Mouse (Mus musculus) midbrain, embryonic 16.5 days (tissue): ENCODE data around the gene Pgs1. TPM values are rescaled to one million over a fixed set of nuclear protein-coding genes. Genes with fewer than 3 reads are reported as not detected.

Experiments used
- ATAC-seq: fragments of 200-750 bp; cut with Nextera tagmentation; 2 replicates; pipeline ENCODE4 v1.8.0; 2017; ENCODE audit warnings: moderate TSS enrichment
- H3K27ac ChIP-seq: fragments of 300-500 bp; sonication (generic); 2 replicates; pipeline ENCODE4 v1.5.1; 2014; ENCODE audit warnings: mild to moderate bottlenecking, low read length, mixed read lengths
- H3K27me3 ChIP-seq: fragments of 300-500 bp; sonication (generic); 2 replicates; pipeline ENCODE4 v1.6.1; 2014; ENCODE audit warnings: low read depth, low read length, mixed read lengths; ENCODE audit not compliant: control insufficient read depth, insufficient read depth
- H3K36me3 ChIP-seq: fragments of 300-500 bp; sonication (generic); 2 replicates; pipeline ENCODE4 v1.6.1; 2014; ENCODE audit warnings: mild to moderate bottlenecking, low read length, moderate library complexity, mixed read lengths; ENCODE audit not compliant: control insufficient read depth, insufficient read depth
- H3K4me1 ChIP-seq: fragments of 300-500 bp; sonication (generic); 2 replicates; pipeline ENCODE4 v1.6.1; 2014; ENCODE audit warnings: mild to moderate bottlenecking, low read length, mixed read lengths; ENCODE audit not compliant: control insufficient read depth, insufficient read depth
- H3K4me2 ChIP-seq: fragments of 300-500 bp; sonication (generic); 2 replicates; pipeline ENCODE4 v1.6.1; 2014; ENCODE audit warnings: mild to moderate bottlenecking, low read length, mixed read lengths
- H3K4me3 ChIP-seq: fragments of 300-500 bp; sonication (generic); 2 replicates; pipeline ENCODE4 v1.5.1; 2014; ENCODE audit warnings: low read depth, mild to moderate bottlenecking, low read length, moderate library complexity, mixed read lengths
- H3K9ac ChIP-seq: fragments of 300-500 bp; sonication (generic); 2 replicates; pipeline ENCODE4 v1.6.1; 2014; ENCODE audit warnings: low read depth, low read length, mixed read lengths
- H3K9me3 ChIP-seq: fragments of 300-500 bp; sonication (generic); replicated peaks from 2 replicates; pipeline ENCODE4 v1.6.1; 2014; ENCODE audit warnings: mild to moderate bottlenecking, low read length, mixed read lengths; ENCODE audit not compliant: control insufficient read depth, poor library complexity, severe bottlenecking
- WGBS: fragments of 180-500 bp; shearing (Covaris S2); extraction: QIAGEN DNeasy Blood & Tissue Kit; methylation state at CpG from one replicate; pipeline ENCODE4 v1.1.7; 2014; 5-methylcytosine and 5-hydroxymethylcytosine counted together
- polyA plus RNA-seq: library from polyadenylated mRNA; unstranded; fragments of >200 nt; fragmentation: Nextera tagmentation; extraction: Ambion mirVana; gene quantifications from 2 replicates; pipeline ENCODE4 v1.2.1, GENCODE M21; 2015

Pgs1 gene
- polyA plus RNA-seq, 1 experiment from 2014 or later, result 61.2 TPM

- no peaks in the 10 kb centered on the region for H3K9me3 ChIP-seq
- H3K4me1 ChIP-seq, result peaks cover 15% of the 10 kb centered on the region
- WGBS, result 77% methylated on average over 9 of the region's 9 CpGs
- no peak for ATAC-seq
- no peak overlapping the region for H3K4me3 ChIP-seq
- no peak overlapping the region for H3K4me2 ChIP-seq
- H3K27ac ChIP-seq, result no peak overlapping the region
- 0 out of 2 replicates have a peak, but pooled peaks cover 3% of the 10 kb centered on the region for H3K36me3 ChIP-seq
- no peaks in the 10 kb centered on the region for H3K27me3 ChIP-seq
- H3K9ac ChIP-seq, result no peak overlapping the region
Measured at GRCm38 (mm10) chr11:117994250-117995057, 8.4 kb downstream of the Pgs1 start.

- H3K9me3 ChIP-seq, result no peaks in the 10 kb centered on the region
- no peaks in the 10 kb centered on the region for H3K27me3 ChIP-seq
- 58% methylated on average over 2 of the region's 2 CpGs for WGBS
- 0 out of 2 replicates have a peak, but pooled peaks cover 3% of the 10 kb centered on the region for H3K36me3 ChIP-seq
- H3K4me3 ChIP-seq, result no peak overlapping the region
- ATAC-seq, result no peak
- no peak overlapping the region for H3K4me2 ChIP-seq
- H3K9ac ChIP-seq, result no peak overlapping the region
- H3K27ac ChIP-seq, result no peak overlapping the region
- peaks cover 10% of the 10 kb centered on the region for H3K4me1 ChIP-seq
Measured at GRCm38 (mm10) chr11:117995255-117995654, 9.2 kb downstream of the Pgs1 start.

GRCm38 (mm10) chr11:117995661-117996060 is 9.6 kb downstream of the Pgs1 start:
- Histone ChIP-seq H3K9me3 (no peaks in the 10 kb centered on the region), H3K36me3 (0 out of 2 replicates have a peak, but pooled peaks cover 3% of the 10 kb centered on the region), H3K27ac (no peak overlapping the region; the same call in 1 of the 2 replicates), H3K4me1 (peaks cover 10% of the 10 kb centered on the region), H3K4me3 (no peak overlapping the region), H3K4me2 (no peak overlapping the region), H3K9ac (no peak overlapping the region), H3K27me3 (no peaks in the 10 kb centered on the region)
- no peak for ATAC-seq
- WGBS, result 55% methylated on average over 3 of the region's 3 CpGs

- Histone ChIP-seq H3K4me3 (no peak overlapping the region), H3K4me2 (no peak overlapping the region), H3K4me1 (peaks cover 10% of the 10 kb centered on the region), H3K27me3 (no peaks in the 10 kb centered on the region), H3K9me3 (no peaks in the 10 kb centered on the region), H3K9ac (no peak overlapping the region), H3K36me3 (peaks cover 4% of the 10 kb centered on the region; the same call in 1 of the 2 replicates), H3K27ac (peak overlapping the region; percentile 53; the same call in 1 of the 2 replicates)
- ATAC-seq, result no peak
- 26% methylated on average over 3 of the region's 3 CpGs for WGBS
Measured at GRCm38 (mm10) chr11:117996066-117996465, 10.0 kb downstream of the Pgs1 start.

GRCm38 (mm10) chr11:117997085-117997484 is 11.0 kb downstream of the Pgs1 start:
- ATAC-seq, result no peak
- H3K9me3 ChIP-seq, result no peaks in the 10 kb centered on the region
- no peak overlapping the region for H3K27ac ChIP-seq
- no peak overlapping the region for H3K9ac ChIP-seq
- WGBS, result 86% methylated on average over 2 of the region's 2 CpGs
- H3K4me2 ChIP-seq, result no peak overlapping the region
- peaks cover 10% of the 10 kb centered on the region; the same call in 1 of the 2 replicates for H3K36me3 ChIP-seq
- no peak overlapping the region for H3K4me3 ChIP-seq
- H3K27me3 ChIP-seq, result no peaks in the 10 kb centered on the region
- peaks cover 10% of the 10 kb centered on the region for H3K4me1 ChIP-seq

- Histone ChIP-seq H3K4me3 (no peak overlapping the region), H3K36me3 (peaks cover 17% of the 10 kb centered on the region), H3K27me3 (no peaks in the 10 kb centered on the region), H3K27ac (no peak overlapping the region), H3K4me1 (peaks cover 10% of the 10 kb centered on the region), H3K9me3 (no peaks in the 10 kb centered on the region), H3K9ac (no peak overlapping the region), H3K4me2 (no peak overlapping the region)
- no peak for ATAC-seq
- 96% methylated on average over 4 of the region's 4 CpGs for WGBS
Measured at GRCm38 (mm10) chr11:117998356-117998755, 12.3 kb downstream of the Pgs1 start.

GRCm38 (mm10) chr11:117999260-117999934 is 13.3 kb downstream of the Pgs1 start:
- WGBS, result 92% methylated on average over 6 of the region's 6 CpGs
- H3K9me3 ChIP-seq, result no peaks in the 10 kb centered on the region
- H3K27ac ChIP-seq, result no peak overlapping the region
- peaks cover 24% of the 10 kb centered on the region for H3K36me3 ChIP-seq
- no peak overlapping the region for H3K4me2 ChIP-seq
- H3K27me3 ChIP-seq, result no peaks in the 10 kb centered on the region
- peaks cover 10% of the 10 kb centered on the region for H3K4me1 ChIP-seq
- H3K9ac ChIP-seq, result no peak overlapping the region
- H3K4me3 ChIP-seq, result no peak overlapping the region
- no peak for ATAC-seq

- 52% methylated on average over 1 of the region's 1 CpGs for WGBS
- Histone ChIP-seq H3K36me3 (peaks cover 25% of the 10 kb centered on the region), H3K27ac (no peak overlapping the region), H3K27me3 (no peaks in the 10 kb centered on the region), H3K4me3 (no peak overlapping the region), H3K4me2 (no peak overlapping the region), H3K9ac (no peak overlapping the region), H3K9me3 (no peaks in the 10 kb centered on the region), H3K4me1 (peaks cover 10% of the 10 kb centered on the region)
- no peak for ATAC-seq
Measured at GRCm38 (mm10) chr11:118000083-118000482, 14.0 kb downstream of the Pgs1 start.
